Mouse (Mus musculus): Measurements from ENCODE around the gene Nanp. TPM values are rescaled to one million over a fixed set of nuclear protein-coding genes. Genes with fewer than 3 reads are reported as not detected.

Nanp gene
- polyA plus RNA-seq, 1 experiment = 6.1 TPM

GRCm38 (mm10) chr2:150982051-150982450 is 57.1 kb downstream of the Nanp start:
- H3K27ac ChIP-seq (ENCODE audit: insufficient read depth, low read depth, low read length) = no peak overlapping the region
- H3K4me1 ChIP-seq (ENCODE audit: control insufficient read depth, insufficient read depth, low read length) = no peaks in the 10 kb centered on the region
- DNase-seq = no peak
- H3K36me3 ChIP-seq (ENCODE audit: control insufficient read depth, insufficient read depth, low read length) = no peaks in the 10 kb centered on the region
- no peak overlapping the region for H3K4me3 ChIP-seq (ENCODE audit: insufficient read depth, low read depth, low read length)
- no peak for TF ChIP-seq CTCF (conservative IDR thresholded peaks at IDR 0.05; ENCODE audit: insufficient read depth, insufficient read length, low read depth, low read length)
- TF ChIP-seq POLR2A (IDR thresholded peaks at IDR 0.05; ENCODE audit: low read depth, low read length) = no peak
- H3K27me3 ChIP-seq (replicated peaks; ENCODE audit: control insufficient read depth, insufficient read depth, low read length) = no peaks in the 10 kb centered on the region

GRCm38 (mm10) chr2:150981524-150981923 is 57.7 kb downstream of the Nanp start:
- no peak for DNase-seq
- Histone ChIP-seq H3K4me1 (ENCODE audit: control insufficient read depth, insufficient read depth, low read length) (no peaks in the 10 kb centered on the region), H3K4me3 (ENCODE audit: insufficient read depth, low read depth, low read length) (no peak overlapping the region), H3K27me3 (replicated peaks; ENCODE audit: control insufficient read depth, insufficient read depth, low read length) (no peaks in the 10 kb centered on the region), H3K36me3 (ENCODE audit: control insufficient read depth, insufficient read depth, low read length) (no peaks in the 10 kb centered on the region), H3K27ac (ENCODE audit: insufficient read depth, low read depth, low read length) (no peak overlapping the region)
- WGBS = 87% methylated on average over 7 of the region's 7 CpGs
- TF ChIP-seq CTCF (conservative IDR thresholded peaks at IDR 0.05; ENCODE audit: insufficient read depth, insufficient read length, low read depth, low read length) (no peak), POLR2A (IDR thresholded peaks at IDR 0.05; ENCODE audit: low read depth, low read length) (no peak)

GRCm38 (mm10) chr2:150979861-150980620 is 59.2 kb downstream of the Nanp start:
- Histone ChIP-seq H3K36me3 (ENCODE audit: control insufficient read depth, insufficient read depth, low read length) (no peaks in the 10 kb centered on the region), H3K27me3 (replicated peaks; ENCODE audit: control insufficient read depth, insufficient read depth, low read length) (no peaks in the 10 kb centered on the region), H3K4me3 (ENCODE audit: insufficient read depth, low read depth, low read length) (no peak overlapping the region), H3K27ac (ENCODE audit: insufficient read depth, low read depth, low read length) (no peak overlapping the region), H3K4me1 (ENCODE audit: control insufficient read depth, insufficient read depth, low read length) (no peaks in the 10 kb centered on the region)
- WGBS = 86% methylated on average over 14 of the region's 14 CpGs
- no peak for DNase-seq
- TF ChIP-seq CTCF (conservative IDR thresholded peaks at IDR 0.05; ENCODE audit: insufficient read depth, insufficient read length, low read depth, low read length) (no peak), POLR2A (IDR thresholded peaks at IDR 0.05; ENCODE audit: low read depth, low read length) (no peak)

Other genes starting within 250 kb of the Nanp start
- gene Abhd12, start 134.7 kb downstream of the Nanp start, polyA plus RNA-seq (2012; rRNA removed) = 62.6 and 64.2 TPM in 2 replicates
- 0.52 and 0.57 TPM in 2 replicates for gene Gins1, start 134.0 kb downstream of the Nanp start, polyA plus RNA-seq (2012; rRNA removed)
- gene Ninl, start within 50 bp of the Nanp start, polyA plus RNA-seq (2012; rRNA removed) = 11.5 and 11.7 TPM in 2 replicates
- not detected in 2 replicates for gene Gm14151, start 53.0 kb upstream of the Nanp start, polyA plus RNA-seq (2012; rRNA removed)
- not detected in 2 replicates for gene Gm14147, start 58.8 kb upstream of the Nanp start, polyA plus RNA-seq (2012; rRNA removed)

Measured in kidney, adult 2 months (tissue).